Mouse (Mus musculus) frontal cortex, postnatal 14 days (tissue): ENCODE data around the gene Ifna2.

Experiments used
- DNase-seq, 2 experiments: peaks; one replicate each; pipeline ENCODE4 v3.0.0; 2022; ENCODE audit warnings: low spot score in 2 of 2

Gene Ifna2

GRCm38 (mm10) chr4:88653644-88654043 lies 30.1 kb downstream of the Ifna2 start:
- no peak for DNase-seq

DNA sequence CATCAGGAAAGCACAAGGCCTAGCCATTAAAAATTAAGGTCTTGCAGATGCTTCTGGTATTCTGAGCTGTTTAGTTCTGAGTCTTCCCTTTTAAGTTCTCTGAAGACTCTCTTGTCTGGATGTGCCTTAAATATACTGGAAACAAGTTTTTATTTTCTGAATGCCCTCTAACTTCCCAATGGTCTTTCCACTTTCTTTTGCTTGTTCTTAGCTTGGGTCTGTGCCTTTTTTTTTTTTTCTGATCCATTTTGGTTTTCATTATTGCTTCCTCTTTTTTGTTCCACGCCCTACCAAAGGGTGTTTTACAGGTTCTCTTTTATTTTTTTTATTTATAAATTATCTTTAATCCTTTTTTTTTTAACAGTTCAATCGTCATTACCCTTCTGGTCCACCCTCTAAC lies 39.4 kb downstream of the Ifna2 start, which contains the start of gene Ifna13:
Gene Ifna13 (minus strand): TSS at position 101 of the 400 bp plus-strand sequence.
- no peak for DNase-seq

- no peak for DNase-seq
Measured at GRCm38 (mm10) chr4:88642526-88642925, 41.2 kb downstream of the Ifna2 start.

DNA sequence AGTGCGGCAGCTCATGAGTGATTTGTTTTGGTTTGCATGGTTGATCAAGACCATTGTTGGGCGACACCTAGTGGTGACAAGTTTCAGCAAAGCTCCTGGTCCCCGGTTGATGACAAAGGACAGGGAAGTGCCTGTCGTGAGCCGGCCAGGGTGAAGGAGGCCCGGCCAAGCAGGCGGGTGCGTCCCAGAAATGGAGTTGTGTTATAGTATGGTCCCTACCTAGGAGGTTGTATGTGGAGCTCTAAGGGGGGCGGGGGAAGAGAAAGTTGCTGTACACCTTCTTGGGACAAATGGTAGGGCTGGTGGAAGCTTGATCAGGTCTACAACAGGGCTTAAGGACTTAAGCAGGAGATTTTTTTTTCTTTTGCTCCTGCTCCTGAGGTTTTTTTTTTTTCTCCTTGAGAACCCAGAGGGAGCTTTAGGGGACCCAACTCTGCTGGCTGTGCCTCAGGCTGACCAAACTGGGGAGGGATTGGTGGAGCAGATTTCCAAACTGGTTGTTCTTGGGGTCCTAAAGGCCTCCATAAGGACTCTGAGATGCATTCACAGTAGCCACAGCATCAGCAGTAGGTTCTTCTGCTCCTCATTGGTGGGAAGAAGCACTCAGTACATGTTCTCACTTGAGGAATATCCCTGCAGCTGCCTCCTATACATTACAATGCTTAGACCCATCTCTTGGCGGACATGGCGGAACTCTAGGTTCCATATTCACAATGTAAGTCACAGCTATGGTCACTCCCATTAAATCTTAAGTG lies 42.5 kb downstream of the Ifna2 start:
- DNase-seq, result peak; percentile 57 to 85

DNA sequence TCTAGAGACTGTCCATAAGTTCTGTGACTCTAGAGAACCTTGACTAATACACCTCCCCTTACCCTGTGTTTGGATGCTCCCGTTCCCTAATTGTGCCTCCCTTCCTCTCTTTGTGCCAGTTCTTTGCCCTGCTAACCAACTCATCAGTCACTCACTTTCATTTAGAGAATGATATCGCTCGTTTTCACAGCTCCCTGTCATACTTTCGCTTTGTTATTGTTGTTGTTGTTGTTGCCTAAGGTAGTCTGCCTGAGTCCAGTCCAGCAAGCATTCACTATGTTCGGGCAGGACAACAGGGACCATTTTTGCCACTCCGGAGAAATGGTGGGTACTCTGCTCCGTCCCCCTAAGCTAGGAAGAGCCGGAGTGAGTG lies 43.0 kb downstream of the Ifna2 start:
- no peak for DNase-seq

- DNase-seq, result no peak
Measured at GRCm38 (mm10) chr4:88634311-88634710, 49.4 kb downstream of the Ifna2 start, which contains the start of gene C87499. C87499 (minus strand) TSS chr4:88634411.
